Mouse (Mus musculus) thymus, postnatal 4 days (tissue): ENCODE measurements around the gene Fibp.
A peak's percentile ranks its signal among the peaks of the same experiment; 100 is the strongest.

Source experiments
- DNase-seq: peaks from one replicate; pipeline ENCODE4 v3.0.0; 2021

The Fibp gene

DNA sequence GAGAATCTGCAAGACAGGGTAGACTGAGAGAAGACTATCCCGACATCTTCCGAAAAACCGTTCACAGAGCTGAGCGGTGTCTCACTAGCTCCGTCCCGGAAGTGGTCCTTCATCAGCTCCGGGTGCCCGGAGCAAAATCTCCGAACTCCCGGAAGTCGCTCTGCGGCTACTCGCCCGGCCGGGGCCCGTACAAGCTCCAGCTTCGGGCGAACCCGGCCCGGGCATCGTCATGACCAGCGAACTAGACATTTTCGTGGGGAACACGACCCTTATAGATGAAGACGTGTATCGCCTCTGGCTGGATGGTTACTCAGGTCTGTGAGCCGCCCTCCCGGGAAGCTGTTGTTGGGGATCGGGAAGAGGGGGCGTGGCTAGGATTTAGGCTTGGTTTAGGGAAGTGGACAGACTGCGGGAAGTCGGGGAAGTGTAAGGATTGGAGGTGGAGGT is at the start of gene Fibp:
Gene Fibp (plus strand): TSS at position 151 of the 447 bp plus-strand sequence.
- DNase-seq, result peak; percentile 86

DNA sequence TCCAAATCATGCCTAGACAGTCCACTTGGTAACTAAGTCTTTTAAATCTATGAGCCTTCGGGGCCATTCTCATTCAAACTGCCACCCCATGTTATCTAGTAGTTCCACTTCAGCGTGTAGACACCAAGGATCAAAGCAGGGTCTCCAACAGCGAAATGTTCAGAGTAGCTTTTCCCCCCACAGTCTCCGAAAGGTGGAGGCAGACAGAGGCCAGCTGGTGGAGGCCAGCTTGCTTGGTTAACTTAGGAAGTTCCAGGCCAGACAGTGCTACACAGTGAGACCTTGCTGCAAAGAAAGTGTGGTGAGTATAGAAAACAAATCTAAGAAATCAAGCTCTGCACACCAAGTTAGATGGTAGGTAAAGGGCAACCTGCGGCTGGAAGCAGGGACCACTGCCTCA is 49.8 kb upstream of the Fibp start:
- DNase-seq, result no peak

DNA sequence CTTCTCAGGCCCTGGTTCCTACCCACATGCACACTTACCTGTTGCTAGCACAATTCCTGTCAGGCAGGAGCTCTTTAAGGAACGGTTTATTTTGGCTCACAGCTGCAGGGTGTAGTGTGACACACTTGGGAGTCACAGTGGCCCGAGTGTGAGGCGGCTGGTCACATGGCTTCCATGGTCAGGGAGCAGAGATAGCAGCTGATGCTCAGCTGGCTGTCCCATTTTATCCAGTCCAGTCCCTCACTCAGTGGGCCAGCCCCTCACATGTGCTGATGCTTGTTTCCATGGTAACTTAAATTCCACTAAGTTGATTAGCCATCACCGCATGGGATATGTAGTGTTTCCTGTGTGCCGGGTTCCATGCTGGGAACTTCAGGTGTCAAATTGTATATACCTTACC is 48.5 kb upstream of the Fibp start:
- no peak for DNase-seq

DNA sequence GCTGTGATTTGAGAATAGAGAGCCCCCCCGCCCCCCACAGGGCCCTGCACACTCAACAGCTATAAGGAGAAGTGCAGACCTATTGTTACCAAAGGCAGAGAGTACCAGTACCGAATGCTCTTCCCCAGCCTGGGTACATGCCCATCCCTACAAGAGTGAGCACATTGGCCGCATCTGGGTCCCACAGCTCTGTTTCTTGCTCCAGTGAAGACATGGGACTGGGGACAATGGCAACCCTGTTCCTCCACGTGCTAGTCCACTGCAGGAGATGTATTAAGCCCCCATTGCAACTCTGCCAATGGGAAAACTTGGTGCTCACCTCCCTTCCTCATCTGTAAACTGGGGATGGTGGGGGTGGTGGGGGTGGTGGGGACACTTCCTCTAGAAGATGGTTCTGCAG is 46.6 kb upstream of the Fibp start:
- DNase-seq, result no peak

DNA sequence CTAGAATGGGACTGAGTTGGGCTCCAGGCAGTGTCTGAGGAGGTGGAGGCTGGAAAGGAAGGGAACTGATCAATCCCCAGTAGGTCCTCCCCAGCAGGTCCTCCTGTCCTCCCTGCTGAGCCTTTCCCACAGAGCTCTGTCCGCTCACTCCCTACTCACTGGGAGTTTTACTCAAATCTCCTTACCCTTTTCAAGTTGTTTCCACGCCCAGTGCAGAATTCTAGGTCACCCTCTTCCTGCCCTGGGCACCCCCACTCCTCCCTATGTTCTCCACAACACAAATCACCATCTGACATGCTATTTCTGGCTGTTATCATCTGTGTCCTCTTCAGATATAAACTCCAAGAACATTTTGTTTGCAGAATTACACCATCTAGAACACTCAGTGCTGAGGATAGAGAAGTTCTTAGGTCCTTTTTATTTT is 45.9 kb upstream of the Fibp start:
- DNase-seq, result no peak

DNA sequence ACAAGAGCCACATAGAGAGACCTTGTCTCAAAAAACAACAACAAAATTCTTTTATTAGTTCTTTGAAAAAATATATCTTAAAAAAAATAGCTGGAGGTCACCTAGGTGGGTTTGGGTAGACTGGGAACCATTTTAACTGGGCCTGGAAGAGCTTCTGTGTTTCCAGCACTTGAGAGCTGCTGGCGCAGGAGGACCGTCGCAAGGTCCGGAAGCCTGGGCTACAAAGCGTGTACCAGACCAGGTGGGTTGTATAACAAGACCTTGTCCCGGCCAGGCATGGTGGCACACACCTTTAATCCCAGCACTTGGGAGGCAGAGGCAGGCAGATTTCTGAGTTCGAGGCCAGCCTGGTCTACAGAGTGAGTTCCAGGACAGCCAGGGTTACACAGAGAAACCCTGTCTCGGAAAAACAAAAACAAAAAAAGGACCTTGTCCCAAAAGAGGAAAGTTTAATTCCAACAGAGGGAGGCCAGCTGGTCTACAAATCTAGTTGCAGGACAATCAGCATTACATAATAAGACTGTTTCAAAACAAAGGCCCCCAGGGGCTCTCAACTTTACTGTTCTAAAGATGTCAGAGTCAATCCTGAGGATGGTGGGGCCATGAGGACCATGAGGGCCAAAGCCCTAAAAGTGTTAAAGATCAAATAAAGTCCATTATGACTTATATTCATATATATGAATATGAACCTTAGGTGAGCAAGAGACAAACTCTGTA is 41.5 kb upstream of the Fibp start:
- DNase-seq, result no peak

DNA sequence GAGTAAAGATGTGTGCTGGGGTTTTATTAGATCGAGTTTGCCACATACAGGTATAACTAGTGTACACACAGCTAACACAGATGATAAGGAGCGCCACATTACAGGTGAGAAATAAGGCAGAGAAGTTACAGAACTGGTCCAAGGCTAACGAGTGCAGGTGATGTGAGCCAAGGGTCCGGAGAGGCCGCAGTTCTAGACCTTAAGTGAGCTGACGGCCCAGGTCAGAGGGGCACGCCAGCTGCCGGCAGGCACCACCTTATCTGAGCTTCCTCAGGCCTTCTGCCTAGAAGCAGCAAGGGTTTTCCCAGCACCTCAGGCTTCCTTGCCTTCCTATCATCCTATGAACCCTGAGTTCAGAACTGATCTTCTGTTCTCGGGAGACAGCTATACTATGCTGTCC is 40.8 kb upstream of the Fibp start:
- no peak for DNase-seq

DNA sequence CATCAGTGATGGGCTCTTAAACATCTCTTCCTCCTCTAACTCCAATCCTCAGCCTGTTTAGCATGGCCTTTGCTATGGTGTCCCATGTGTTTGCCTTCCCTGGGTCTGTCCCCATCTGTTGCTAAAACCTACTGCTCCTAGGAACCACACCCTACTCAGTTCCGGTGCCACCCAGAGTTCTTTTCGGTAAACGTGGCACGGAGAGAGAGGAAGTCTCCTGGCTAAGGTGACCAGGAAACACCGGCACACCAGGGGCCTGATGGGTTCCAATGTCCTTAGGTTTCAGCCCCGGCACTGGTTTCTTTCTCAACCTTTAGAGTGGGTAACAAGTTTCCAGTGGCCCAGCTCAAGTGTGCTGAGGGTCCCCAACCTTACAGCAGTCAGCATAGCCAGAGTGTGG is 39.8 kb upstream of the Fibp start:
- DNase-seq, result no peak

DNA sequence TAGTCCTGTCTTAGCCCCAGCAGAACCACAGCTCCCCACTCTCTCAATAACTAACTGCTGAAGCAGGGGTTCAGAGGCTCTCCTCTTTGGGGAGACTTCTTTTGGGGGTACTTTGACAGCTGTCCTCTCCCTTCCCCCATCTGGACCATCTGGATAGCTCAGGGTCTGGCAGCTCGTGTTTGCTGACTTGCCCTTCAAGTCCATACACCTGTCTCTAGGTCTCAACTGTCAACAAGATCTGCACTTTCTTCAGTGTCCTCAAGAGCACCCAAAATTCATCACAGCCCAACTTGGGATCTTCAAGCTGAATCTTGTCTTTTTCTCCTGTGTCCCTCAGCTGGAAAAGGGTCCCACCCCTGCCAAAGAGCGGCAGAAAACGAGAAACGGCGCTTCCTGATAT is 38.6 kb upstream of the Fibp start:
- peak; percentile 36 for DNase-seq

DNA sequence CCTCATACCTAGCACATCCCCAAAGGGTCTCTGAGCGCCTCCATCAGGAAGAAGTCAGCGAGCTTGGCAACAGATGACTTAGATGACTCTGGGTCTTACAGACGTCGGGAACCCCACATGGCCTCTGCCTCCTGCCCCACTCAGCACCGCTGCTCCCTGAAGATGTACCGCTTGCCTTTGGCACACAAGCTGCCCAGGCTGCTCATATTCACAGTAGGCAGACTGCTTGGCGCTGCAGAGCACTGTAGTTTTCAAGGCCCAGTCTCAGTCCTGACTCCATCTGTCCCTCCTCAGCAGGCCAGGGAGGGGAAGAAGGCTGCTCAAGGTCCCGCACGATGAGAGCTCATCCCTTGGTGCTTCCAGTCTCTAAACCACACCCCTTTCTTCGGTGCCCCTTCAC is 38.1 kb upstream of the Fibp start:
- DNase-seq, result peak; percentile 51

DNA sequence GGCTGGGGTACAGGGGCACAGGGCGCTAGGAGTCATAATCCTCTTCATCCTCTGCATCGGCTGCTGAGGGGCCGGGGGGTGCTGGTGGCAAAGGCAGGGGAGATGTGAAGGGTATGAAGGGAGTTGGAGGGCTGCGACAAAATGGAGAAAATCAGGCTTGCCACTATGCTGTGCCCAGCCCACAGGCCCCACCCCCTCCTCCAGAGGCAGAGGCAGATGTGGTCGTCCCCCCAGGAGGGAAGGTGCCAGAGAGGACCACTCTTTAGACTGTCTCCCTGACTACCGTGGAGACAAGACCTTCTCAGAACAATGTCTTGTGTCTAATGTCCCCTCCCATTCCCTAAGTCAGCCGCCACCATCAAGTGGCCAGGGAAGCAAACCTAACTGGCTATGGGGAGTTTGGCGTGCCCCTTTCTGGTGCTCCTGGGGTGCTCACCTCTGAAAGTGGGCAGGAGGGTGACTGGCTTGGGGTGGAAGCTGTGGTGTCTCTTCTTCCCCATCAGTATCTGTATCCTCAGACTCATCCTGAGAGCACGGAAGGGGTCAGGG is 37.4 kb upstream of the Fibp start:
- DNase-seq, result peak; percentile 50

DNA sequence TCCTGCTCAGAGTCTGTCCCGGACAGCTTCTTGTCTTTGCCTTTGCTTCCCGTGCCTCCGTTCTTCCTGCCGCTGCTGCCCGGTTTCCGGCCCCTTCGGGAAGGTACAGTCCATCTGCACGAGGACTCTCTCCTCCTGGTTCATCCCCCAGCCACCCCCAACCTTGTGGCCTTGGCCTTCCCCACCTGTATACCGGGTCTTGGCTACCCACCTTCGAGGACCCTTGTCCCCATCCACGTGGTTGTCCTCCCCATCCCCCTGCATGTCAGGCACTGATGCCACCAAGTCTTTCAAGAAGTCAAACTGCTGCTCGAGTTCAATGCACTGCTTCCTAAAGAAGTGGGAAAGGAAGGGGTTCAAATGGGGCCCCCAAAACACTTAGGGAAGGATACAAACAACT is 36.9 kb upstream of the Fibp start:
- DNase-seq, result peak; percentile 42

DNA sequence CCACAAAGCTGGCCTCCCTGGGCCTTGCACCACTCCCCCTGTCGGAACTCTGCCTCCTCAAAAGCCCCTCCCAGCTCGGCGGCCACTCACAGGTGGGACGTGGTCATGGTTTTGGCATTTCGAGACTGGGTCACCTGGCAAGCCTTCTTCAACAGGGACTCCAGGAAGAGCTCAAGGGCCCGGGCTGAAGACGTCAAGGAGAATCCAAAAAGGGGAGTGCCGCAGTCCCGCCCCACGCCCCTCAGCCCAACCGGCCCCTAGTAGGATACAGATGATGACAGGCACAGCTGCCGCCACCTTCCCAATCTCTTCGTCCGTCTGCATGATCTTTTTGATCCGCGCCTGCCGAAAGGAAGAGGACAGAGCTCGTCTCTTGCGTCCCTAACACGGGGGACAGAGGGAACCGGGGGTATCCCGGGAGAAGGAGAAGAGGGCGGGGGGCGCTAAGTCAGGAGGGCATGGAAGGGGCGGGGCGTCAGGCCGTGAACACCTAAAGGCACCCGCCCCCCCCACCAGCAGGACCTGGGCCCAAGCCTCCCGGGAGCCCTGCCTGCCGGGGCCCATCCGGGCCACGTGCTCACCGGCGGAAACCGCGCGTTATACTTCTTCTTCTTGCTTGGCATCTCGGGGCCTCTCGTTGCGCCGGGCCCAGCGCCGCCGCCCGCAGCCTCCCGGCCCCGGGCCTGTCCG is 36.2 kb upstream of the Fibp start:
- DNase-seq, result peak; percentile 87

DNA sequence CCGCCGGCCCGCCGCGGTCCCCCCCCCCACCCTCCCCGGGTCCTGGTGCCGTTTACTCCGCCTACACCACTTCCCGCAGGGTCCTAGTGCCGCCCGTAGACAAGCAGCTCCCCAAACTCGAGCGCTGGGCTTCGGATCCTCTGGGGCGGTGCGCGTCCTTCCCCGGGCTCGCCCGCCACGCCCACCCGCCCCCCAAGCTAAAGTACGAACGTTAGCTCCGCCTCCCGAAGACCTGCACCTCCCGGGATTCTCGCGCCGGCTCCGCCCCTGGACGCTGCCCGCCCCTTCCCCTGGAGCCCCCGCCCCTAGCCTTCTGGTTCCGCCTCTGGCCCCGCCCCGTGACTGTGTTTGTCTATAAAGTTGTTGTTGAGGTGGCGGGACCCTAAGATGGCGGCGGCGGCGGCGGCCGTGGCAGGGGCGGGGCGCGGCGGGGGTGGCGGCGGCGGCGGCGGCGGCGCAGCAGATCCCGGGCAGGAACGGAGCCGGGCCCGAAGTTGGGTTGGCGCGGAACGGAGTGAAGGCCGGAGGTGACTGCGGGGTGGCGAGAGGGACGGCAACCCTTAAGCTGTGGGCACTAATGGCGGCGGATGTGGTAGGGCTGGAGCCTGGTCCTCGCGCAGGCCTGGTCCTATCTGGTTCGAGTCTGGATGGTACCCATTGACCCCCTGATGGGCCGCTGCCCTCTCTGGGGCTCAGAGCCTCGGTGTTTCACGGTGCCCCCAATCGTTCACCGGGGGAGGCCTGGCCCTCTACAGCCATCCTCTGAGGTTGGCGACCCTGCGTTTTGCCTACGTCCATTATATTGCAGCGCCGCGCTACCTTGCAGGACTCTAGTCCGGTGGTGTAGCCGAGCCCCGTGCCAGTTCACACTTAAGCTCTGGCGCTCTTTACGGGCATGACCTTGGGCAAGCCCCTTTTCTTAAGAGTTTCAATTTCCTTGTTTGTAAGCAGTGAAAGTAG is 35.4 kb upstream of the Fibp start, which contains the start of the genes Drap1 and AI837181:
Gene Drap1 (minus strand): TSS at position 198 of the 960 bp plus-strand sequence.
Gene AI837181 (plus strand): TSS at position 363 of the 960 bp plus-strand sequence.
- DNase-seq, result peak; percentile 99

DNA sequence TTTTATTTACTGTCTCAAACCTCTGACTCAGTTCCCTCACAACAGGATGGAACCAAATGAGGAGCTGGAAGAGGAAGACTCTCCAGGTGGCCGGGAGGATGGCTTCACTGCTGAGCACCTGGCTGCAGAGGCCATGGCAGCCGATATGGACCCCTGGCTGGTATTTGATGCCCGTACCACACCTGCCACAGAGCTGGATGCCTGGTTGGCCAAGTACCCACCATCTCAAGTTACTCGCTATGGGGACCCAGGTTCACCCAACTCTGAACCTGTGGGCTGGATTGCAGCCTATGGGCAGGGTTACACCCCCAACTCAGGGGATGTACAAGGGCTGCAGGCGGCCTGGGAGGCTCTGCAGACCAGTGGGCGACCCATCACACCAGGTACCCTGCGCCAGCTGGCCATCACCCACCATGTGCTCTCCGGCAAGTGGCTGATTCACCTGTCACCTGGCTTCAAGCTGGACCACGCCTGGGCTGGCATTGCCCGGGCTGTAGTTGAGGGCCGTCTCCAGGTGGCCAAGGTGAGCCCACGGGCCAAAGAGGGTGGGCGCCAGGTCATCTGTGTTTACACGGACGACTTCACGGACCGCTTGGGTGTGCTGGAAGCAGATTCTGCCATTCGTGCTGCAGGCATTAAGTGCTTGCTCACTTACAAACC is 34.4 kb upstream of the Fibp start:
- DNase-seq, result peak; percentile 37

DNA sequence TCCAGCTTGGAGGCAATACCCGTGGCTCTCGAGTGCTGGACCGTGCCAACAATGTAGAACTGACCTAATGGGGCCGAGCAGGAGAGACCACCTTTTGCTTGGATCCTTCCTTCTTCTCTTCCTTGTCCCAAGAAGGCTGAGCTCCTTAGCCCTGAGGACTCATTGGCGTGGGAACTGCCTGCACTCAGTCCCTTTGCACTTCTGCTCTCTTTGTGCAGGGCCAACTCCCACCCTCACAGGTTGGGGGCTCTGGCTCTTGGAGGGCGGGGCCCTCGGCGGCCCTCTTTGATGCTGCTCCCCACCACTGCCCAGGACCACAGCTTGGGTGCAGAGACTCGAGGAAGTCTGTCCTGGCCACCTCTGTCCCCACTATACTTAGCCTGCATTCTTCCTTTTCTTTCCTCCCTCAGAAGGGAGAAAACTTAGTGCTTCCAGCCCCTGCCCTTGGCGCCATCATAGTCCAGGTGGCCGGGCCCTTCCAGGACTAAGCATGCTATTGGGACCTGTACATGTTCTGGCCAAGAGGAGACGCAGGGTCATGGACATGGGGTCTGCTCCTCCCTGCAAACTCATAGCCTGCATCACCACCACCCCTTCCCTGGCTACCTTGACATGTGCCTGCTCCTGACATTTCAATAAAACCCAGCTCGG is 33.6 kb upstream of the Fibp start:
- no peak for DNase-seq

DNA sequence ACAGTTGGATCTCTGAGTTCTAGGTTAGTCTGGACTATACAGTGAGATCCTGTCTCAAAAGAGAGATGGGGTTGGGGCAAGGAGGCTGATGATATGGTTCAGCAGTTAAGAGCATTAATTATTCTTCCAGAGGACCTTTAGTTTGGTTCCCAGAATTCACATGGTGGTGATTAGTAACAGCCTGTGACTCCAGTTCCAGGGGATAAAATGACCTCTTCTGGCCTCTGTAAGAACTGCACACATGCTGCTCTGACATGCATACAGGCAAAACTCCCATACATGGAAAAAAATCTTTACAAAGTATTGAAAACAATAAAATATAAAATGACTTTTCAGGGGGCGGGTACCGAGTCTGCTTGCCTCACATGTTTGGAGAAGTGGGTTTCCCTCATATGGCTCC is 32.3 kb upstream of the Fibp start:
- DNase-seq, result peak; percentile 56

DNA sequence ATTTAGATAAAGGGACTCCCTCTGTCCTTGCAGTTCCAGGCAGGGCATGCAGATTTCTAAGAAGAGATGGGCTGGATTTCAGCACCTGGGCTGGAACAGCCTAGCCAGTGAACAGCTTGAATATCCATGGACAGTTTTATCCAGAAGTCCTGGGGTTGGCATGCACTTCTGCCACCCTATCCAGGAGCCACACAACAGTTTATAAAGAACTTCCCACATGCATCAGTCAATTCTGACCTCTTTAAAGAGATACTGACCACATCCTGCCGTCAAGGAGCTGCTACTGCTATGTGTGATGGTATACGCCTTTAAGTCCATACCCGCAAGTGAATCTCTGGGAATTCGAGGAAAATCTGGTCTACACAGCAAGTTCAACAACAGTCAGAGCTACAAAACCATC is 31.2 kb upstream of the Fibp start:
- DNase-seq, result no peak

DNA sequence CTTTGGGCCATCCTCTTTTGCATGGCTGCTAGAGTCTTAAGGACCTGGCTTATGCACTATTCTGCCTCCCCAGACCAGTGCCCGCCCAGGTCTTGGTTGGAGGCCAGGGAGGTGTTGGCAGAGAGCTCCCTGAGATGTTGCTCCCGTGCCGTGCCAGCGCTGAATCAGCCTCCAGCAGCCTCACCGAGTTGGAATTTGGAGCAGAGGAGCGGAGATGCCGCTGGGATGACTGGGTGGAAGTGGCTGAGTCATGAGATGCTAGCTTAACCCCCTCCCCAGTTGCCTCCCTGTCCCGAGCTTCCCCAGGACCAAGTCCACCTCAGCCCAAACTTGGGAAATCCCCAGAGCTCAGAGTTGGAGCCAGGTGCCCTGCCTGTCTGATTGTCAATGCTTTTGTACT is 30.6 kb upstream of the Fibp start:
- peak; percentile 24 for DNase-seq

DNA sequence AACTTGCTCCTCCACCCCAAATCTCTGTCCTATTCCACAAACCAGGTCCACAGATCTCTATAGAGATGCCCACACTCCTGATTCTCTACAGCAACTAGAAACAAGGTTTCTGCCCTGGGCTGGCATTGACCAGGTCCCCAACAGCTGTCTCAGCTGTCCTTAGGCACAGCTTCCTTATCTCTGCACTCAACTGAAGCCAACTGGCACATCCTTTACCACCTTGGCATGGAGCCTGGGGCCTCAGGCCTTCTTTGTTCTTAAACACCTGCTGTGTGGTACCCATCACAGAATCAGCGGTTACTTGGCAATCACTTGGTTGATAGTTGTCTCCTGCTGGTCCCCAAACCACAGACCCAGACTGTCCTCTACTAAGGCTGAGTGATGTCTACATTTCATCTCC is 30.0 kb upstream of the Fibp start:
- DNase-seq, result peak; percentile 43

DNA sequence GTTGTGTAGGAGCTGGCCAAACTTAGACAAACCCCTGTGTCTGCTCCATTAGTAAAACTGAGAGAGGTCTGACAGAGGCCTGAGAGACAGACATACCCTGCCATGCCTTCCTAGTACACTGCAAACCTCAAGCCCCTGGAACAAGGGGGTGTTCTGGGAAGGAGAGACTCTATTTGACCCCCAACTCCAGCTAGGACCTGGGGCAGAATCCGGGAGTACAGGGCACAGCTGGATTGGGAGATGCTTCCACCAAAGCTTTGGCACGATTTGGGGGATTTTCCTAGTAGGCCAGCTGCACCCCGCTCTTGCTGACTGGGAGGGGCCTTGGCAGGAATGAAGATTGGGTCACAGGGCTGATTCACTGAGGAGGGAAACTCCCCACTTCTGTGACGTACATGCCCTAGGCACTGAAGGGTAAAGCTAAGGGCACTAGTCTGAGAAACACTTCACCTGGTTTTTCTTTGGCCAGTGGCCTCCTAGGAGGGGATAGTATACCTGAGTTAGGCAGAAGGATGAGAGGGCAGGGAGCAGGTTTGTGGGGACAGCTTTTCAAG is 28.4 kb upstream of the Fibp start:
- no peak for DNase-seq
